Mouse (Mus musculus): ENCODE measurements around the gene Npnt. TPM values are rescaled to one million over a fixed set of nuclear protein-coding genes. Genes with fewer than 3 reads are reported as not detected.

Npnt gene
- total RNA-seq, 1 experiment, result 8.6 TPM

DNA sequence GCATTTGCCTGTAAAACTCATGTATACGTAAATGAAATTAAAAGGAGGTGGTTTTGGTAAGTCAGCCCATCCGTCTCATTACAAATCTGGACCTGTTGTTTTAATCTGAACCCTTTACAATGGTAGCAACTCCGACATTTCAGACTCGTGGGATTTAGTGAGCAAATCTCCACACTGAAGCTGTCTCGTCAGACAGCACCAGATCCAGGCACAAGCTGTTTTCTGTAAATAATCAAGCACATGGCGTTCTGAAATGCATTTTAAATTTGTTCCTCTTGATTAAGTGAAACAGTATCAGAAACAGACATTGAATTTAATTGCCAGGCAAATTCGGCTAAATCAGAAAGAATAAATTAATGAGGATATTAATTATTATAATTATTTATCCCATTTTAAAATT, 100.4 kb downstream of the Npnt start:
- no peak overlapping the region for H3K4me3 ChIP-seq (ENCODE audit: insufficient read depth in 1 of 2, low read depth in 1 of 2, low read length in 2 of 2, poor library complexity in 1 of 2, severe bottlenecking in 1 of 2)
- H3K4me1 ChIP-seq (ENCODE audit: control insufficient read depth in 2 of 2, insufficient read depth in 2 of 2, low read length in 2 of 2, poor library complexity in 1 of 2), result 0 out of 4 replicates have a peak, but pooled peaks cover 0 to 1% of the 10 kb centered on the region in 2 experiments
- no peak overlapping the region for H3K9ac ChIP-seq (ENCODE audit: insufficient read depth, low read depth, low read length, poor library complexity, severe bottlenecking)
- TF ChIP-seq CHD2 (IDR thresholded peaks at IDR 0.05; ENCODE audit: low read depth, low read length) (no peak), ZNF384 (IDR thresholded peaks at IDR 0.05; ENCODE audit: low read depth, low read length) (no peak), MAFK (IDR thresholded peaks at IDR 0.05; ENCODE audit: insufficient read depth, low read depth, low read length) (no peak), HCFC1 (IDR thresholded peaks at IDR 0.05; ENCODE audit: borderline replicate concordance, insufficient read depth, low read length) (no peak), ZC3H11A (IDR thresholded peaks at IDR 0.05; ENCODE audit: borderline replicate concordance, low read depth, low read length) (no peak)
- H3K27ac ChIP-seq (ENCODE audit: insufficient read depth, low read depth, low read length, poor library complexity, severe bottlenecking), result no peak overlapping the region
- no peaks in the 10 kb centered on the region for H3K9me3 ChIP-seq (ENCODE audit: control insufficient read depth, insufficient read depth, low read depth, low read length)
- H3K36me3 ChIP-seq (ENCODE audit: control insufficient read depth, insufficient read depth, low read length, poor library complexity, severe bottlenecking), result no peaks in the 10 kb centered on the region
- no peak for DNase-seq (ENCODE audit: low read depth, low spot score)
- in situ Hi-C loops (cut with MboI; ENCODE audit: low sequenced_read_pairs in 2 of 2, unreplicated experiment in 2 of 2), result no loop called here

DNA sequence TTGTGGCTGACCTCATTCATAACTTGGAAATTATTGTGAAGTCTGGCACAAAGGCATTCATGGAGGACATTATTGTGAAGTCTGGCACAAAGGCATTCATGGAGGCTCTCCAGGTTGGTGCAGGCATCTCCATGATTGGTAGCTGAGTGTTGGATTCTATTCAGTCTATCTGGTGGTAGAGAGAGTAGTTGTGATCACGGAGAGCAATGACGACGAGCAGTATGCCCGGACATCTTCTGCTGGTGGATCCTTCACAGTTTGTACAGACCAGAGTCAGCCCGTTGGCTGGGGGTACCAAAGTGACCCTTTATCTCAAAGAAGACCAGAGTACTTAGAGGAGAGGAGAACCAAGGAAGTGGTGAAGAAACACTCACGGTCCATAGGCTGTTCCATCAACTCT, 107.4 kb downstream of the Npnt start:
- TF ChIP-seq CHD2 (IDR thresholded peaks at IDR 0.05; ENCODE audit: low read depth, low read length), result no peak
- TF ChIP-seq HCFC1 (IDR thresholded peaks at IDR 0.05; ENCODE audit: borderline replicate concordance, insufficient read depth, low read length), result no peak
- TF ChIP-seq ZNF384 (IDR thresholded peaks at IDR 0.05; ENCODE audit: low read depth, low read length), result no peak
- no peak for TF ChIP-seq ZC3H11A (IDR thresholded peaks at IDR 0.05; ENCODE audit: borderline replicate concordance, low read depth, low read length)
- TF ChIP-seq MAFK (IDR thresholded peaks at IDR 0.05; ENCODE audit: insufficient read depth, low read depth, low read length), result no peak
- no peak overlapping the region for H3K9ac ChIP-seq (ENCODE audit: insufficient read depth, low read depth, low read length, poor library complexity, severe bottlenecking)
- no peak for DNase-seq (ENCODE audit: low read depth, low spot score)
- no peak overlapping the region for H3K27ac ChIP-seq (ENCODE audit: insufficient read depth, low read depth, low read length, poor library complexity, severe bottlenecking)
- no peak overlapping the region for H3K4me3 ChIP-seq (ENCODE audit: insufficient read depth in 1 of 2, low read depth in 1 of 2, low read length in 2 of 2, poor library complexity in 1 of 2, severe bottlenecking in 1 of 2)
- no peaks in the 10 kb centered on the region; the same call in 1 of the 2 replicates for H3K36me3 ChIP-seq (ENCODE audit: control insufficient read depth, insufficient read depth, low read length, poor library complexity, severe bottlenecking)
- H3K4me1 ChIP-seq (ENCODE audit: control insufficient read depth in 2 of 2, insufficient read depth in 2 of 2, low read length in 2 of 2, poor library complexity in 1 of 2), result no peaks in the 10 kb centered on the region
- no peaks in the 10 kb centered on the region for H3K9me3 ChIP-seq (ENCODE audit: control insufficient read depth, insufficient read depth, low read depth, low read length)
- in situ Hi-C loops (cut with MboI; ENCODE audit: low sequenced_read_pairs in 2 of 2, unreplicated experiment in 2 of 2), result no loop called here

DNA sequence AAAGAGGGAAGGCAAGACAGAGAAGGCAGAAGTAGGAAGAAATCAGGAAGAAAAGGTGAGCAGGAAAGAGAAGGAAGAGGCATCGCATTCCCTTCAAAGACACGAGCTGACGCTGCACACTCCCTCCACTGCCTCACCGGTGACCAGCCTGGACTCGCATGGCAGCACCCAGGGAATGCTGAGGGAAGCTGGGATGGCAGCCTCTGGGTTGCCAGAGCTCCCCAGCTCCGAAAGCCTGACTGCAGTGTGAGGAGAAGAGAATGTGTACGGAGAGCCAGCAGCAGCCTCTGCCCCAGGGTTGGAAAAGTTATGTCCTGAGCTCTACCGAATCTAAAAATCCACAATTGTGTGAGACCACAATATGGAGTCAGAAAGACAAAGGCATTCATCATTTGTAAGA, 110.6 kb downstream of the Npnt start:
- DNase-seq (ENCODE audit: low read depth, low spot score), result no peak
- no peaks in the 10 kb centered on the region for H3K9me3 ChIP-seq (ENCODE audit: control insufficient read depth, insufficient read depth, low read depth, low read length)
- TF ChIP-seq ZC3H11A (IDR thresholded peaks at IDR 0.05; ENCODE audit: borderline replicate concordance, low read depth, low read length) (no peak), ZNF384 (IDR thresholded peaks at IDR 0.05; ENCODE audit: low read depth, low read length) (no peak), HCFC1 (IDR thresholded peaks at IDR 0.05; ENCODE audit: borderline replicate concordance, insufficient read depth, low read length) (no peak), MAFK (IDR thresholded peaks at IDR 0.05; ENCODE audit: insufficient read depth, low read depth, low read length) (no peak), CHD2 (IDR thresholded peaks at IDR 0.05; ENCODE audit: low read depth, low read length) (no peak)
- no peaks in the 10 kb centered on the region for H3K4me1 ChIP-seq (ENCODE audit: control insufficient read depth in 2 of 2, insufficient read depth in 2 of 2, low read length in 2 of 2, poor library complexity in 1 of 2)
- in situ Hi-C loops (cut with MboI; ENCODE audit: low sequenced_read_pairs in 2 of 2, unreplicated experiment in 2 of 2), result no loop called here
- H3K36me3 ChIP-seq (ENCODE audit: control insufficient read depth, insufficient read depth, low read length, poor library complexity, severe bottlenecking), result no peaks in the 10 kb centered on the region; the same call in 1 of the 2 replicates
- H3K9ac ChIP-seq (ENCODE audit: insufficient read depth, low read depth, low read length, poor library complexity, severe bottlenecking), result no peak overlapping the region
- H3K27ac ChIP-seq (ENCODE audit: insufficient read depth, low read depth, low read length, poor library complexity, severe bottlenecking), result no peak overlapping the region
- H3K4me3 ChIP-seq (ENCODE audit: insufficient read depth in 1 of 2, low read depth in 1 of 2, low read length in 2 of 2, poor library complexity in 1 of 2, severe bottlenecking in 1 of 2), result no peak overlapping the region

DNA sequence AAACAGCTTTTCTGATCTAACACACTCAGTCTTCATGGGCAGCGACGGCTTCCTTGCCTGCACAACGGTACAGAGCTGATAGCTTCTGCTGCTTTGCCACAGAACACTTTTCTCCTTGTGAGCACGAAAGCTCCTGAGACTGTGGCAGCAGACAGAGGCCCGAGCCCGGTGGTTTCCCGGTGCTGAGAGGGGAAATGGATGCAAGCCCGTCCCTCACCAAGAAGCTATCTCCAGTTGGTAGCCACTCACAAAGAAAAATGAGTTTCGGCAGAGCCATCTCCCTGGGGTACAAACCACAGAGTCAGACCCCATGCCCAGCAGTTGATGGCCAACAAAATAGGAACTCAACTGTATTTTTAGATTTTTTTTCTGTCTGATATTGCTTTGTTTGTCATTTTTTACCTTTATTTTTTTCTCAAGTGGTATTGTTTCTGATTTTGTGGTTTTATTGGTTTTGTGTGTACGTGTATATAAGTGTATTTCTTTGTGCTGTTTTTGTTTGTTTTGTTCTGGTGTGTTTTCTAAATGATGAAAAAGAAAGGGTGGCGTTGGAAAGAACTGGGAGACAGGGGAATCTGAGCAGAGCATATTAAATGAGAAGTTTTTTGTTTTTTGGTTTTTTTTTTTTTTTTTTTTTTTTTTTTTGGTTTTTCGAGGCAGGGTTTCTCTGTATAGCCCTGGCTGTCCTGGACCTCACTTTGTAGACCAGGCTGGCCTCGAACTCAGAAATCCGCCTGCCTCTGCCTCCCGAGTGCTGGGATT, 111.3 kb downstream of the Npnt start:
- DNase-seq (ENCODE audit: low read depth, low spot score), result no peak
- Histone ChIP-seq H3K27ac (ENCODE audit: insufficient read depth, low read depth, low read length, poor library complexity, severe bottlenecking) (no peak overlapping the region), H3K4me1 (ENCODE audit: control insufficient read depth in 2 of 2, insufficient read depth in 2 of 2, low read length in 2 of 2, poor library complexity in 1 of 2) (no peaks in the 10 kb centered on the region), H3K9ac (ENCODE audit: insufficient read depth, low read depth, low read length, poor library complexity, severe bottlenecking) (no peak overlapping the region), H3K9me3 (ENCODE audit: control insufficient read depth, insufficient read depth, low read depth, low read length) (no peaks in the 10 kb centered on the region), H3K36me3 (ENCODE audit: control insufficient read depth, insufficient read depth, low read length, poor library complexity, severe bottlenecking) (no peaks in the 10 kb centered on the region; the same call in 1 of the 2 replicates), H3K4me3 (ENCODE audit: insufficient read depth in 1 of 2, low read depth in 1 of 2, low read length in 2 of 2, poor library complexity in 1 of 2, severe bottlenecking in 1 of 2) (no peak overlapping the region)
- TF ChIP-seq ZNF384 (IDR thresholded peaks at IDR 0.05; ENCODE audit: low read depth, low read length), result no peak
- TF ChIP-seq HCFC1 (IDR thresholded peaks at IDR 0.05; ENCODE audit: borderline replicate concordance, insufficient read depth, low read length), result no peak
- no peak for TF ChIP-seq ZC3H11A (IDR thresholded peaks at IDR 0.05; ENCODE audit: borderline replicate concordance, low read depth, low read length)
- no peak for TF ChIP-seq CHD2 (IDR thresholded peaks at IDR 0.05; ENCODE audit: low read depth, low read length)
- no peak for TF ChIP-seq MAFK (IDR thresholded peaks at IDR 0.05; ENCODE audit: insufficient read depth, low read depth, low read length)
- in situ Hi-C loops (cut with MboI; ENCODE audit: low sequenced_read_pairs in 2 of 2, unreplicated experiment in 2 of 2), result no loop called here

Data from ES-E14 (cell line).